Mouse (Mus musculus) left cerebral cortex, postnatal 14 days (tissue): ENCODE data around the gene Prdm15. TPM values are rescaled to one million over a fixed set of nuclear protein-coding genes. Genes with fewer than 3 reads are reported as not detected.
A peak's percentile ranks its signal among the peaks of the same experiment; 100 is the strongest.

Source experiments
- DNase-seq, 2 experiments: peaks; one replicate each; pipeline ENCODE4 v3.0.0; 2021 to 2022; ENCODE audit warnings: low spot score in 2 of 2, mixed read lengths in 1 of 2
- intact Hi-C: fragments of 180-260 bp; cut with DNase I; formaldehyde crosslinking; loops from one replicate; pipeline ENCODE4 v1.15.1; 2025
- long read RNA-seq, 2 experiments: library from polyadenylated mRNA; stranded (forward); transcript quantifications; one replicate each; pipeline ENCODE4 v2.0.0; 2021
- total RNA-seq, 2 experiments: library from RNA; stranded (reverse); gene quantifications; 2 replicates each; pipeline ENCODE4 v1.2.3; 2021

Gene Prdm15
- total RNA-seq: 10 to 100 TPM; 16.9 to 20.9 TPM
- long read RNA-seq, experiment 1, partial matches to known transcripts: 1 of 2 reads
- long read RNA-seq, experiment 1, other reads (novel, unspliced or antisense): 1 of 2 reads
- long read RNA-seq, experiment 2, partial matches to known transcripts: 0 of 2 reads
- long read RNA-seq, experiment 2, other reads (novel, unspliced or antisense): 2 of 2 reads

GRCm38 (mm10) chr16:97851741-97852319 is at the start of gene Prdm15:
Prdm15 (minus strand) TSS chr16:97851850.
- intact Hi-C loops: loop anchor here (5.0 kb wide), 2 partner anchors 45 to 70 kb away; no protein-coding TSS in a partner anchor
- DNase-seq: peak; percentile 88

DNA sequence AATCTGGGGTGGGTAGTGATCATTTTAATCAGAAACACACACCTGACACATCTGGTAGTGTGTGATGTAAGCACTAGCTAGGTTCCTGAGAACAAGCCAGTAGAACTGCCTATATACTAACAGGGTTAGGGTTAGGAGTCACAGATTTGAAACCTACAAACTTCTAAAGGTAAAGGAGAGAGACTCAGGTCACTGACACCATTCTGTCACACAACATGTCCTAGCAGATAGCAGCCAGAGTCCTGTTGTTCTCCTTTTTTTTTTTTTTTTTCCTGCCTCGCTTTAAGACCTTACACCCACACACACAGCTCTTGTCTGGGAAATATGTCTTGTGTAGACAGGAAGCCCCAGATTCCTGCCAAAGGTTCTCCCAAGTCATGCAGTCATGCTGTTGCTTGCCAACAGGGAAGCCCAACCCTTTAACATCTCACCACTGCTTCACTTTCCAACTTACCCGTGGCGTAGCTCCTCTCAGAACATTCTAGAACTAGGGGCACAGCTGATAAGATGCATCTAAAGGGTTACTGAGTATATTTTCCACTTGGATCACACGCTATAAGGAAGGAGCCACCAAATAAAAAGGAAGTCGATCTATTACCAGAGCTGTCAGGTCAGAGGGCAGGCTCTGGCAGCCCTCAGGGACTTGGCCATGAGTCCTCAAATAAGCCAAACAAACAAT is 45.8 kb upstream of the Prdm15 start:
- DNase-seq: peak in 1 of 2 experiments; percentile 36
- intact Hi-C loops: no loop called here

DNA sequence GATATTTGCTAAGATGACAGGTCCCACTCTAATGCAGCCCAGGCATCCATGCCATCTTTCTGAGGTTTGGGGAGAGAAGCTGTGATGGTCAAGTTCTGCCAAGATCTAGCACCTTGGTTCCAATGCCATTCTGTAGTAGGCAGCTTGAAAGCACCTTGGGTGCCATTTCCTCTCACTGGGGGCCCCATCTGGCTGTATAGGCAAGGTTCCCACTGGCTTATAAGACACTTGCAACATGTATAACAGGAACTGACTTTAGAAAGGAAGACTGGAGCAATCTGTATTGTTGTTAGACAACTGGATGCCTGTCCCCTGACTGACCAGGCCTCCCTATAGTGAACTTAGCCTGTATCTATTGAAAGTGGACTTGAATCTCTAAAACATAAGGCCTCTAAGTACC is 36.1 kb upstream of the Prdm15 start:
- DNase-seq: no peak
- intact Hi-C loops: no loop called here

DNA sequence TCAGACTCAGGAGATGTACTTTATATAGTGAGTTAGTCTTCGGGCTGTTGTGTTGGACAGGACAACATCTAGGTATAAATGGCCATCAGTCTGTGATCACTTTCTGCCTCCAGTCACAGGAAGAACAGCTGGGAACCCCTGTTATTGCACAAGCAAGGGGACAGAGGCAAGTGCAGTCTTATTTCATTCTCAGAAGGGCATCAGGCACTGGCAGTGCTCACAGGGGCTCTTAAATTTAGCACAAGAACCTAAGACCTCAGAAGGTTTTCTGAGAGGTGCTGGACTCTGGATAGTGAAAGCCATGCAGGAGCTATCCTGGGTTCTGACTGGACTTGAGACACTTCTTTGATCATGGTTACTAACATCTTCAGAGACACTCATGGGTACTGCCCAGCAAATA is 32.0 kb upstream of the Prdm15 start:
- intact Hi-C loops: no loop called here
- no peak for DNase-seq

GRCm38 (mm10) chr16:97882891-97883290 is 31.2 kb upstream of the Prdm15 start:
- DNase-seq: no peak
- intact Hi-C loops: no loop called here

DNA sequence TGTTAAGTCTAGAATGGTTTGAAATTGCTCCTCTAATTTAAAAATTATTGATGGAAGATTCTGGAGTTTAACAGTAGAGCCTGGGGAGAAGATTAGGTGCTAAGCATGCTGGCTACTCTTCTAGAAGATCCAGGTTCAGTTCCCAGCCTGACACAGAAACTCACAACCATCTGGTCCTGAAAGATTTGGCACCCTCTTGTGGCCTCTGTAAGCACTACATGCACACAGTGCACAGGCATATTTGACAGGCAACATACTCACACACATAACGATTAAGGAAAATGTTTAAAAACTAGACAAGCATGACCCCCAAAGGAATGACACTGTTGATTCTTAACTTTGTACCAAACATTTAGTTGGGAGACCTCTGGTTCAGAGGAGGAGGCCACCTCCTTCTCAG is 27.5 kb upstream of the Prdm15 start:
- DNase-seq: peak; percentile 61 to 68
- intact Hi-C loops: no loop called here

DNA sequence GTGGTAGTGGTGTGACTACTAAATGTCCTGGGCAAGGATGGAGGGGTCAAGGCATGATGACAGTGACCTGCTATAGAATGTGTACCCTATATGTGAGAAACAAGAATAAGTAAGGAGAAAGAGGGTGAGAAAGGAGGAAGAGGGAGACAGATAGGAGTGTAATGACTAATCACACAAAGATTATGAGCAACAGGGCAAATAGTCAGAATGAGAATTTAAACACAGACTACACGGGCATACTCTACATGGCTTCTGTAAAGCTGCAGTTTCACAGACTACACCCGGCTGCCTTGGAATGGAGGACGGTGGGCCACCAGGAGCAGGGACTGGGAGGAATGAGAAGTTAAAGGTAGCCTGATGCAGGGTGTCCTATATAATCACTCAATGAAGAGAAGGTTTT is 25.9 kb upstream of the Prdm15 start:
- no peak for DNase-seq
- intact Hi-C loops: no loop called here

- no peak for DNase-seq
- intact Hi-C loops: no loop called here
These were observed 23.5 kb upstream of the Prdm15 start for GRCm38 (mm10) chr16:97875101-97875500.

DNA sequence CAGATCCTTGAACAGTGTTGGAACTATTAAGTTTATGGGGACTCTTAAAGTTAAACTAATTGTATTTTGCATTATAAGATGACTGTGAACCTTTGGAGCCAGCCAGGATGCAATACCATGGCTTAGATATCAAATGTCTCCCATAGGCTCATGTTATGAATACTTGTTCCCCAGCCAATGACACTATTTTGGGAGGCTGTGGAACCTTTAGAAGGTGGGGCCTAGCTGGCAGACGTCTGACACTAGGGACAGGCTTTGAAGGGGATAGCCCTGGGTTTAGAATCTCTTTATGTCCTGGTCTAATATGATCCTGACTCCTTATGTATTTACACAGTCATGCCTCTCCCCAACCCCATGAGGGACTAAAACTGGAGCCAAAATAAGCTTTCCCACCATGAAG is 22.7 kb upstream of the Prdm15 start:
- intact Hi-C loops: no loop called here

DNA sequence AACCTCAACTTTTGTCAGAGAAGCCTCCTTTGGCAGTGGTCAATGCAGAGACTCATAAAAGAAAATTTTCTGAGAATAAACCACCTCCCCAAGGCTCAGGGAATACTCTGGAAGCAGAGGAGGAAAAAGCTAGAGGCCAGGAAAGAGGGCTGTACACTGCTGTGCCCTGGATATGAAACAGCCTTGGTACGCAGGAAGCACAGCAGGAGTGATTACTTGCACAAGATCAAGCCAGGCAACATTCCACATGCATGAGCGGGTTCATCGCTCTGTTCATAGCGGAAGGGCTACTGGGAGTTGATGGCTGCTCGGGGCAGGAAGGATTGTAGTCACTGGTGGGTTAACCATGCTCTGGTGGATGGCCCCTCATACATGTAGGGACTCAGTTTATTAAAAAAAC is 21.0 kb upstream of the Prdm15 start:
- DNase-seq: no peak
- intact Hi-C loops: no loop called here

More for the DNA sequence above, 22.7 kb upstream of the Prdm15 start:
- DNase-seq: no peak

DNA sequence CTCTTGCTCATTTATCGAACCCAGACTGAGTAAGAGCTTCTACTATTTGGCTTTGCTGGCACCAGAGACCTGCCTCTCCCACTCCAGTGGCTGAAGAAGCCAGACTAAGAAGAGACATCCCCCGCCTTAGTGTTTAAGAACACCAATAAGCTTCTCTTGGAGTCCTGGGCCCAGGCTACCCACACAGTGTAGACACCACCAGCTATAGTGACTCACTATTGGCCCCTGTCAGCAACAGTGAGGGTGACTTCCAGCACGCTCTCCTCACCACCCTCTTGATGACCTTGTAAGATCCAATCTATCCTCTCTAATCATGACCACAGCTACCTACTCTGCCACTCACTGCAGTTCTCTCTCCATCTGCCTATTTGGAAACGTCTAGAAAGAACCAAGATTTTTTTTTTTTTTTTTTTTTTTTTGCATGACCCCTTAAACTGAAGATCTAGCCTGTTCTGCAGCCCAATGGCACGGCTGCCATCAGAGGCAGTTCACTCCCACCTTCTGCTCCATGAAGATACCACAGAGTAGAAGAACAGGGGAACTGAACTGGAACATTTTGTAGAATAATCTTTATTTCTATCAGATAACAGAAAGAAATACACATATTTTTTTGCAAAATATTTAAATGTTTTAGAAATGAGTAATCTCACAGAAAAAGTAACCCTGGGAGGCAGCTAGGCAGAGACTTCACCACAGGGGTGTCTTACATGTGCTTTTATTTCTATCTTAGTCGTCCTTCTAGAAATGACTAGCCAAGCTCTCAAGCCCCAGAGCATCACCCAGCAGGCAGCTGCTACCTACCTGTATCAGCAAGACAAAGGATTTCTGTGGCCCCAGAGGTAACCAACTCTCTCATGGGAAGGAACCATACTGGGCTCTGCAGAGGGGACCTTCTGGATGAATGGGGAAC is 17.8 kb upstream of the Prdm15 start:
- no peak for DNase-seq
- intact Hi-C loops: no loop called here

- intact Hi-C loops: no loop called here
- peak; percentile 32 to 40 for DNase-seq
These were observed 12.3 kb upstream of the Prdm15 start for GRCm38 (mm10) chr16:97863932-97864467.

GRCm38 (mm10) chr16:97856050-97856449 is 4.4 kb upstream of the Prdm15 start:
- intact Hi-C loops: no loop called here
- no peak for DNase-seq

GRCm38 (mm10) chr16:97851061-97851740 is 449 bp downstream of the Prdm15 start:
- intact Hi-C loops: loop anchor here (5.0 kb wide), 2 partner anchors 44 to 71 kb away; no protein-coding TSS in a partner anchor
- peak; percentile 87 for DNase-seq

- peak; percentile 62 to 85 for DNase-seq
- intact Hi-C loops: loop anchor here (5.0 kb wide), 2 partner anchors 43 to 72 kb away; no protein-coding TSS in a partner anchor
These were observed 986 bp downstream of the Prdm15 start for GRCm38 (mm10) chr16:97850667-97851060.

DNA sequence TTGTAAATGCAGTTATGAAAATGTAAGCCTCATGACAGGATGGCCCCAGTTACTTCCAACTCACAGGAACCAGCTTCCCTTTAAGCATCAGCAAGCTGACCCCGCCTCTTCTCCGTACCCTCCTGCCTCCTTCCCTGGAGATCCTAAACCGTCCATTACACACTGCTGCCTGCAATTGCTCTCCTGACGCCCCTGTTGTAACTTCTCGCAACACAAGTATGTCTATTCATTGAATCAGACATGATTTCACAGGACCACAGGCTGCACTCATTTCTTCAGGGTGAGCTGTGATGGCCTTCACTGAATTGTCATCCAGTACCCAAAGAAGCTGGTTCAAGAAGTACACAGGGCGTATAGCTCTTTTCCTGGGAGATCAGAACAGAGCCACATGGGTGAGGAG is 2.8 kb downstream of the Prdm15 start:
- intact Hi-C loops: no loop called here
- DNase-seq: no peak

GRCm38 (mm10) chr16:97844967-97845937 is 6.4 kb downstream of the Prdm15 start:
- DNase-seq: no peak
- intact Hi-C loops: no loop called here

DNA sequence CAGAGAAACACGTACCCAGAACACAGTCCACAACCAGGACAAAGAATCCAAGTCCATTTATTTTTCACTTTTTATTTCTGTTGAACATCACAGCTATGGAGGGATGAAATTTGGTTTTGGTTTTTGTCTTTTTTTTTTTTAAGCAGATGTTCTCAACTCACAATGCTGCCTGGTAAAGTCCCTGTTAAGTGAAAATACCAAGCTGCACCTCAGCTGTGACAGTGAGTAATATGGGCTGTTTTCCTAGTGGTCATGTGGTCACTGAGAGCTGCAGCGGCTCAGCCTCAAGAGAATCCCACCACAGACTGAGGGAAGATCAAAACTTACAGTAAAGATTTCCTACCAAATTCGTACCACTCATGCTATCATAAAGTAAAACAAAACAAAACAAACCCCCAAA is 19.5 kb downstream of the Prdm15 start:
- DNase-seq: no peak
- intact Hi-C loops: no loop called here
